Mouse (Mus musculus) intestine, embryonic 16.5 days (tissue): ENCODE measurements at regions not wholly inside any gene's neighbourhood (a gene's known extent, or its start where the extent isn't known, plus 50 kb on each side); places are given as distances from the start of the nearest gene placed in this dataset.

Experiments
- ATAC-seq: fragments of 200-750 bp; cut with Nextera tagmentation; 2 replicates; pipeline ENCODE4 v1.8.0; 2017; ENCODE audit warnings: moderate TSS enrichment, moderate library complexity
- H3K27ac ChIP-seq: fragments of 300-500 bp; sonication (generic); 2 replicates; pipeline ENCODE4 v1.5.1; 2014; ENCODE audit warnings: mild to moderate bottlenecking, low read length
- H3K27me3 ChIP-seq: fragments of 300-500 bp; sonication (generic); replicated peaks from 2 replicates; pipeline ENCODE4 v1.6.1; 2014; ENCODE audit warnings: low read length, control low read depth, mixed read lengths; ENCODE audit not compliant: control insufficient read depth, insufficient read depth
- H3K36me3 ChIP-seq: fragments of 300-500 bp; sonication (generic); 2 replicates; pipeline ENCODE4 v1.6.1; 2014; ENCODE audit warnings: low read length, control low read depth; ENCODE audit not compliant: control insufficient read depth, insufficient read depth
- H3K4me1 ChIP-seq: fragments of 300-500 bp; sonication (generic); 2 replicates; pipeline ENCODE4 v1.6.1; 2014; ENCODE audit warnings: low read length, control low read depth, mixed read lengths; ENCODE audit not compliant: control insufficient read depth, insufficient read depth
- H3K4me2 ChIP-seq: fragments of 300-500 bp; sonication (generic); 2 replicates; pipeline ENCODE4 v1.6.1; 2014; ENCODE audit warnings: low read depth, low read length, control low read depth
- H3K4me3 ChIP-seq: fragments of 300-500 bp; sonication (generic); 2 replicates; pipeline ENCODE4 v1.5.1; 2014; ENCODE audit warnings: mild to moderate bottlenecking, low read length
- H3K9ac ChIP-seq: fragments of 300-500 bp; sonication (generic); 2 replicates; pipeline ENCODE4 v1.6.1; 2014; ENCODE audit warnings: low read depth, low read length
- H3K9me3 ChIP-seq: fragments of 300-500 bp; sonication (generic); 2 replicates; pipeline ENCODE4 v1.6.1; 2016; ENCODE audit warnings: low read length, control low read depth; ENCODE audit not compliant: control insufficient read depth
- WGBS: fragments of 180-500 bp; shearing (Covaris S2); extraction: QIAGEN DNeasy Blood & Tissue Kit; methylation state at CpG from one replicate; pipeline ENCODE4 v1.1.7; 2014; 5-methylcytosine and 5-hydroxymethylcytosine counted together

DNA sequence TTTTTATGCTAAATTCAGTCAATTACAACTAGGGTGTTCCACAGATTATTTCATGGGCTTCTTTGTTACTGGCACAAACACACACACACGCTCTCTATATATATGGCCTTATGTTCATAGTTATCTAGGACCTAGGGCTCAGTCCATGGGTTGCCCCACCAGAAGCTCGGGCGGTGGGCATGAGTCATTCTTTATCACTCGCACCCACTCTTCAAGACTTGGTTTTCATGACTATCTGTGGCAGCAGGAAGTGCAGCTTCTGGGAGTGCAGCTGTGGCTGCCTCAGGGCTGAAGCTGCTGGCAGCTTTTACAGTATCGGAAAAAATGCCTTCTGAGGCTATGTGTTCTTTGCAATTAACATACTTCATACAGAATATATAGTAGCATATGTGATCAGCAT lies 198.7 kb downstream of the Ipo11 start:
- Histone ChIP-seq H3K4me3 (no peak overlapping the region), H3K9me3 (no peaks in the 10 kb centered on the region), H3K27ac (no peak overlapping the region), H3K4me2 (no peak overlapping the region), H3K27me3 (no peaks in the 10 kb centered on the region), H3K36me3 (no peaks in the 10 kb centered on the region), H3K9ac (no peak overlapping the region), H3K4me1 (no peaks in the 10 kb centered on the region)
- no peak for ATAC-seq
- 90% methylated on average over 5 of the region's 5 CpGs for WGBS

GRCm38 (mm10) chr13:106734323-106734722 lies 202.4 kb downstream of the Ipo11 start:
- H3K27ac ChIP-seq: no peak overlapping the region
- H3K4me1 ChIP-seq: no peaks in the 10 kb centered on the region
- no peaks in the 10 kb centered on the region for H3K36me3 ChIP-seq
- H3K9me3 ChIP-seq: no peaks in the 10 kb centered on the region
- no peaks in the 10 kb centered on the region for H3K27me3 ChIP-seq
- no peak overlapping the region for H3K9ac ChIP-seq
- H3K4me2 ChIP-seq: no peak overlapping the region
- WGBS: 71% methylated on average over 2 of the region's 2 CpGs
- no peak for ATAC-seq
- no peak overlapping the region for H3K4me3 ChIP-seq

DNA sequence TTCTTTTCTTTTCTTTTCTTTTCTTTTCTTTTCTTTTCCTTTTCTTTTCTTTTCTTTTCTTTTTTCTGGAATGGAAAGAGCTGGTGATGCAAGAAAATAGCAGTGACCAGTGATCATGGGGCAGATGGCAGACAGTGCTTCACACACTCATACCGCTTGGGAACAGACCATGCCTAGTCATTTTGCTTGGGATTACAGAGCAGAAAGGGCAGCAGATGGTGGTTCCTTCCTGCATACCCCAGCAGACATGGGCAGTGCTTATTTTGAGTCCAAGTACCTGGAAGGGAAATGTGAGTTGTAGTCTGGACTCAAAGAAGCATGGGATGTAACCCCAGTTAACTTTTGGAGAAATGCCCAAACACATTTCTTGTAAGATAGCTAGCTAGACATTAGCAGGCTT lies 203.9 kb downstream of the Ipo11 start:
- Histone ChIP-seq H3K9me3 (no peaks in the 10 kb centered on the region), H3K9ac (no peak overlapping the region), H3K4me2 (no peak overlapping the region), H3K36me3 (no peaks in the 10 kb centered on the region), H3K27me3 (no peaks in the 10 kb centered on the region), H3K4me1 (no peaks in the 10 kb centered on the region), H3K4me3 (no peak overlapping the region), H3K27ac (no peak overlapping the region)
- WGBS: 87% methylated on average over 1 of the region's 1 CpGs
- ATAC-seq: no peak

- Histone ChIP-seq H3K4me1 (no peaks in the 10 kb centered on the region), H3K4me2 (no peak overlapping the region), H3K27me3 (no peaks in the 10 kb centered on the region), H3K9ac (no peak overlapping the region), H3K27ac (no peak overlapping the region), H3K36me3 (no peaks in the 10 kb centered on the region), H3K9me3 (no peaks in the 10 kb centered on the region), H3K4me3 (no peak overlapping the region)
- ATAC-seq: no peak
- WGBS: 67% methylated on average over 1 of the region's 1 CpGs
Observed at GRCm38 (mm10) chr13:106723315-106723714, 213.4 kb downstream of the Ipo11 start.

GRCm38 (mm10) chr13:106721167-106721566 lies 215.6 kb downstream of the Ipo11 start:
- Histone ChIP-seq H3K27ac (no peak overlapping the region), H3K9me3 (no peaks in the 10 kb centered on the region), H3K4me3 (no peak overlapping the region), H3K9ac (no peak overlapping the region), H3K4me1 (no peaks in the 10 kb centered on the region), H3K27me3 (no peaks in the 10 kb centered on the region), H3K36me3 (no peaks in the 10 kb centered on the region), H3K4me2 (no peak overlapping the region)
- ATAC-seq: no peak
- 100% methylated on average over 1 of the region's 1 CpGs for WGBS

DNA sequence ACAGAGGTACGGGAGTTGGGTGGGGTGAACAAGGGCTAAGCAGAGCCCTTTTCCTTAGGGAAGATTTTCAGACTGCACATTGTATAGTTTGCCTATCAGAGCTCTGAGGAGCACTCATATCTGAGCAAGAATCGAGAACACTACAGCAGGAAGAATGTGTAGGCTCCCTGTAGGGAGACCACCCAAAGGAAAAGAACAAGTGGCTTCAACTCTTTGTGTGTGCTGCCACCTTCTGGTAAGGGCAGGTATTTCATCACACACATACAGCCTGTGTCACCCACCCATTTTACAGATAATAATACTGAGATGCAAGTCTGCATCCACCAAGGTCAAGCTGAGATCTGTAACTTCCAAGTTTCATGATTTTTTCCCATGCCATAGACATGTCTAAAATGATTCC lies 221.0 kb downstream of the Ipo11 start:
- no peaks in the 10 kb centered on the region for H3K36me3 ChIP-seq
- H3K9me3 ChIP-seq: no peaks in the 10 kb centered on the region
- no peaks in the 10 kb centered on the region for H3K27me3 ChIP-seq
- H3K4me1 ChIP-seq: no peaks in the 10 kb centered on the region
- ATAC-seq: no peak
- WGBS: 45% methylated on average over 2 of the region's 2 CpGs
- no peak overlapping the region for H3K4me3 ChIP-seq
- H3K27ac ChIP-seq: no peak overlapping the region
- H3K4me2 ChIP-seq: no peak overlapping the region
- no peak overlapping the region for H3K9ac ChIP-seq

GRCm38 (mm10) chr13:106715234-106715633 lies 221.5 kb downstream of the Ipo11 start:
- no peaks in the 10 kb centered on the region for H3K27me3 ChIP-seq
- no peak overlapping the region for H3K4me3 ChIP-seq
- no peak overlapping the region for H3K4me2 ChIP-seq
- H3K27ac ChIP-seq: no peak overlapping the region
- WGBS: 81% methylated on average over 8 of the region's 8 CpGs
- ATAC-seq: no peak
- no peaks in the 10 kb centered on the region for H3K9me3 ChIP-seq
- no peaks in the 10 kb centered on the region for H3K36me3 ChIP-seq
- no peak overlapping the region for H3K9ac ChIP-seq
- no peaks in the 10 kb centered on the region for H3K4me1 ChIP-seq

DNA sequence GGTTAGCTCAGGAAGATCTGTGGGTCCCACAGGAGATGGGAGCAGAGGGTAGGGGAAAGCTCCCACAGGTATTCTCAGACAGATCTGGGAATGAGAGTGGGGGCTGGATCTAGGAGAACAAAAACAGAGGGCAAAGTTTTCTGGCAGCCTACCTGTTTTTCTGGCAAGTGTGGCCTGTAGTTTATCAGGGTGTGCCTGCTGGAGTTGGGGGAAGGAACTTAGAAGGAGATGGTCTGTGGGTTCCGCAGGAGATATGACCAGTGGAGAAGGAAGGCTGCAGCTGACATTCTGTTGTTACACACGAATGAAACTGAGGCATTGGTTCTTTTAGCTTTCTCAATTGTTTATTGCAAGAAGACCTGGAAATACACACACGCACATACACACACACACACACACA lies 226.2 kb downstream of the Ipo11 start:
- Histone ChIP-seq H3K4me2 (no peak overlapping the region), H3K36me3 (no peaks in the 10 kb centered on the region), H3K27me3 (no peaks in the 10 kb centered on the region), H3K4me3 (no peak overlapping the region), H3K9ac (no peak overlapping the region), H3K9me3 (no peaks in the 10 kb centered on the region), H3K27ac (no peak overlapping the region), H3K4me1 (no peaks in the 10 kb centered on the region)
- no peak for ATAC-seq
- 78% methylated on average over 3 of the region's 3 CpGs for WGBS

DNA sequence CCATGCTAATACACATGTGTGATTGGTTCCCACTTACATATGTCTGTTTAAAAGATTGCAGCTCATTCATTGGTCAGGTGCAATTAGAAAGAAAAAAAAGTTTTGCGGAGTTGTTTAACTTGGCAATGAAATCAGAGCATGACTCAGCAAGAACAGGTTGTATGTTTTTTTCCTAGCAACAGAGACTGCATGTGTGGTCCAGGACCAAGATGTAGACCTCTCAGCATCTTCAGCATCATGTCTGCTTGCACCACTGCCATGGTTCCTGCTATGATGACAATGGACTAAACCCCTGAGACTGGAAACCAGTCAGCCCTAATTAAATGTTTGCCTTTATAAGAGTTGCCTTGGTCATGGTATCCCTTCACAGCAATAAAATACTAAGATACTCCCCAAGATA lies 236.4 kb downstream of the Ipo11 start:
- Histone ChIP-seq H3K27me3 (no peaks in the 10 kb centered on the region), H3K9ac (no peak overlapping the region), H3K9me3 (no peaks in the 10 kb centered on the region), H3K27ac (no peak overlapping the region), H3K4me1 (no peaks in the 10 kb centered on the region), H3K4me2 (no peak overlapping the region), H3K4me3 (no peak overlapping the region), H3K36me3 (no peaks in the 10 kb centered on the region)
- ATAC-seq: no peak
- 74% methylated on average over 1 of the region's 1 CpGs for WGBS

DNA sequence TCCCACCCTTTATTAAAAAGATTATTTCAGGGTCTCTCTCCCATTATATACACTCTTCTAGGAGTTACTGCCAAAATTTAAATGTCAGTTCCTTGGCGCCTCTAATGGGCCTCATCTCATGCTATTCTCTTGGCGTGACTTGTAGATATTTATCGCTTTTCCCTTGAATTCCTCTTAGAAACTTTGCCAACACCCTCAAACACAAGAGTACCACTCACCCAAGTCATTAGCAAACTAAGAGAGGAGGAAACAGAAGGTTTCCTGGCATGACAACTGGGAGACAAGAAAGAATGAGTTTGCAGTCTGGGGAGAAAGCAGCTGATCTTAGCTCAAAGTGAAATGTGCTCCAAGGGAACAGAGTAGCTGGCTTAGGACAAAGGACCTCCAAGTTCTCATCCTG lies 236.8 kb downstream of the Ipo11 start:
- ATAC-seq: no peak
- WGBS: 87% methylated on average over 3 of the region's 3 CpGs
- Histone ChIP-seq H3K4me1 (no peaks in the 10 kb centered on the region), H3K4me3 (no peak overlapping the region), H3K9me3 (no peaks in the 10 kb centered on the region), H3K27me3 (no peaks in the 10 kb centered on the region), H3K9ac (no peak overlapping the region), H3K4me2 (no peak overlapping the region), H3K27ac (no peak overlapping the region), H3K36me3 (no peaks in the 10 kb centered on the region)
